Mouse (Mus musculus) E14TG2a.4 (cell line): ENCODE results near the gene Il2ra.
A peak's percentile ranks its signal among the peaks of the same experiment; 100 is the strongest.

ENCODE experiments used
- H3K27me3 ChIP-seq: 2 replicates; pipeline ENCODE4 v1.6.1; 2014; ENCODE audit warnings: low read length, control low read depth; ENCODE audit not compliant: insufficient read depth
- H3K36me3 ChIP-seq: 2 replicates; pipeline ENCODE4 v1.6.1; 2014; ENCODE audit warnings: low read length, control low read depth; ENCODE audit not compliant: insufficient read depth
- H3K4me1 ChIP-seq: replicated peaks from 2 replicates; pipeline ENCODE4 v1.6.1; 2014; ENCODE audit warnings: low read depth, low read length, control low read depth
- H3K4me3 ChIP-seq: replicated peaks from 2 replicates; pipeline ENCODE4 v1.5.1; 2014; ENCODE audit warnings: mild to moderate bottlenecking, low read length
- H3K9me3 ChIP-seq: 2 replicates; pipeline ENCODE4 v1.6.1; 2014; ENCODE audit warnings: low read length, control low read depth
- CTCF ChIP-seq: conservative IDR thresholded peaks from 2 replicates; pipeline ENCODE4 v1.5.1; 2014; ENCODE audit warnings: low read length
- NANOG ChIP-seq: IDR thresholded peaks from 2 replicates; pipeline ENCODE4 v1.6.1; 2014; ENCODE audit warnings: borderline replicate concordance, low read length, mixed read lengths
- POU5F1 ChIP-seq: IDR thresholded peaks from 2 replicates; pipeline ENCODE4 v1.6.1; 2014; ENCODE audit warnings: low read length, borderline replicate concordance

Gene Il2ra

DNA sequence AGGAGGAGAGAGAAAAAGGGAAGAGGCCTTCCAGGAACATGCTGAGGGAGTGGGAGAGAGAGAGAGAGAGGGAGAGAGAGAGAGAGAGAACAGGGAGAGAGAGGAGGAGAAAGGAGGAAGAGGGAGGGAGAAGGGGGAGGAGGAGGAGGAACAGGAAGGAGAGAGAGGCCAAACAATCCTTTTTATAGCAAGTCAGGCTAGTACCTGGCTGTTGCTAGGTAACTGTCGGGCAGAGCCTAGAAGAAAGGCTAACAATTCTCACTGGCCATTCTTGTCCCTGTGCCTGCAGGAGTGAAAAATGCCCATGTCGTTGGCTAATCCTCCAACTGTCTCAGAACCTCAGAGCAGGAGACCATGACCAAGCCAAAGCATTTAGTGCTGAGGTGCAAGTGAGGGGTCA lies 16.7 kb downstream of the Il2ra start:
- H3K27me3 ChIP-seq, result peaks cover 5% of the 10 kb centered on the region; the same call in 1 of the 2 replicates
- H3K4me1 ChIP-seq, result peaks cover 6% of the 10 kb centered on the region
- H3K36me3 ChIP-seq, result no peaks in the 10 kb centered on the region
- TF ChIP-seq POU5F1 (no peak), CTCF (no peak), NANOG (no peak)
- H3K4me3 ChIP-seq, result no peak overlapping the region
- no peaks in the 10 kb centered on the region for H3K9me3 ChIP-seq

DNA sequence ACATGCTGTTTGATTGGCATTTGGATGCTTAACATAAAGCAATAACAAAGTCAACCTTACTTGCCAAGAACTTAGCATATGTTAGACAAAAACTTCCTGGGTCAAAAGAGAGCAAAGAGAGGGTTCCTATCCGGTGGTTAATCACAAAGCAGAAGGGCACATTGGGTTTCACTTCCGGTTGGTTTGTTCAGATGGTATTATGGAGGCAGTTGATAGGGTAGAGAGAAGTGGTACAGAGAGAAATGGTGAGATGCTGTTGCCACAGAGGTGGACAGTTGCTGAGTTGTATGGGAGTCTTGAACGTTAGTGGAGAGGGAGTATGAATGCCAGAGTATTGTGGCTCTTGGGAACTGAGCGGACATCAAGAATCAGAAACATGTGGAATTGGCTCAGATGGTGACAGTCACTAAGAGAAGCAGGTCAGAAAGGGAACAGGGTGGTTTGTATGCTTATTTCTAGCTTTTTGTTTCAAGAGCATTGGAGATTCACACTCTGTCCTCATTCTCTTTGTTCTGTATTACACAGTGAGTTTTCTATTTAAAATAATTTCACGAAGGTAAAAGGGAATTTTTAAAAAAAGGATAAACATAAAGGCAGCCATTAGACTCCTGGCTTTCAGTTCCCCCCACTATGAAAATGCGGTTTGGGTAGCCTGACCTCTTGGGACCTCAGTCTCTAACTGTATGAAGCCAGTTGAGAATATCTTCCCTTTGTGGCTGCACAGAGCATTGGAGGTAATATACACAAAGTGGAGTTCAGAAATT lies 19.7 kb downstream of the Il2ra start:
- Histone ChIP-seq H3K4me3 (no peak overlapping the region), H3K27me3 (peaks cover 3% of the 10 kb centered on the region; the same call in 1 of the 2 replicates), H3K4me1 (peaks cover 11% of the 10 kb centered on the region), H3K9me3 (no peaks in the 10 kb centered on the region), H3K36me3 (no peaks in the 10 kb centered on the region)
- TF ChIP-seq POU5F1, result no peak
- no peak for TF ChIP-seq CTCF
- TF ChIP-seq NANOG, result no peak

- no peak overlapping the region for H3K4me3 ChIP-seq
- peaks cover 3% of the 10 kb centered on the region; the same call in 1 of the 2 replicates for H3K27me3 ChIP-seq
- peaks cover 11% of the 10 kb centered on the region for H3K4me1 ChIP-seq
- TF ChIP-seq NANOG (no peak), CTCF (no peak), POU5F1 (no peak)
- no peaks in the 10 kb centered on the region for H3K9me3 ChIP-seq
- H3K36me3 ChIP-seq, result no peaks in the 10 kb centered on the region
These were observed 20.3 kb downstream of the Il2ra start for GRCm38 (mm10) chr2:11662907-11663230.

DNA sequence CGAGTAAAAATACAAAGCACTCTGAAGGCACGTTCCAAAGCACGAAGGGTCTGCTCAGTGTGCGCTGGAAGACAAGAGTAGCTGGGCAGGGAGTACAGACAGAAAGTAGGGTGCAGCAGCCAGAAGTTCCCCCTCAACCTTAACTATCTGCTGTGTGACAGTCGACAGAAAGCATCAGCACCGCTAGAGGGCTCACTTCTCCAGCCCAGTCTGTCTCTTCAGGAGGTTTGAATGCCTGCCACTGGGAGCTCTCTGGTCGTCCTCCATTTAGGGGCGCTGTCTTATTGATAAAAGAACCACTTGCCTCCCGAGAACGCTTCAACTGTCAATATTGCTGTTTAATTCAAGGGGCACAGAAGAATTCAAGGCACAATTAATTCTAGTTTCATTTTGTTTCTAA lies 21.4 kb downstream of the Il2ra start:
- Histone ChIP-seq H3K4me3 (no peak overlapping the region), H3K27me3 (peaks cover 3% of the 10 kb centered on the region; the same call in 1 of the 2 replicates), H3K4me1 (peaks cover 11% of the 10 kb centered on the region), H3K36me3 (no peaks in the 10 kb centered on the region), H3K9me3 (no peaks in the 10 kb centered on the region)
- TF ChIP-seq CTCF, result peak; percentile 74
- TF ChIP-seq POU5F1, result no peak

GRCm38 (mm10) chr2:11664367-11664766 lies 21.8 kb downstream of the Il2ra start:
- no peak for TF ChIP-seq CTCF
- no peak for TF ChIP-seq NANOG
- no peak for TF ChIP-seq POU5F1
- H3K36me3 ChIP-seq, result no peaks in the 10 kb centered on the region
- no peak overlapping the region for H3K4me3 ChIP-seq
- peaks cover 2% of the 10 kb centered on the region; the same call in 1 of the 2 replicates for H3K27me3 ChIP-seq
- H3K4me1 ChIP-seq, result peaks cover 11% of the 10 kb centered on the region
- no peaks in the 10 kb centered on the region for H3K9me3 ChIP-seq

DNA sequence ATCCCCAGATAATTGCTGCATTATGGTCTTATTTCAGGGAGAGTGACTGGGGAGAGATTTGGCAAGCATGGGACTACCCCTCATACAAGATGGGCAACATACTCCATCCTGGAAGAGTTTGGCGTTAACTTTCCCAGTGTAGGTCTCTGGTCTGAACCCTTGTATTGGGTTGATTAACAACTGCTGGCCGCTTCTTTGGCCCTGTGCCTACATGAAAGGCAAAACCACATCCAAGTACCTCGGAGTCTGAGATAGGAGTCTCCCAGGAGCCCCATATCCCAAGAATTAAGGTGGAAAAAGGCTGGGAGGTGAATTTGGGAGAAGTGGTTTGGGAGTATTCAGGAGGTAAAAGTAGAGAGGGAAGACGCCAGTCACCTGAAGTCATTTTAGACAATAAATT lies 22.2 kb downstream of the Il2ra start:
- no peaks in the 10 kb centered on the region; the same call in 1 of the 2 replicates for H3K27me3 ChIP-seq
- TF ChIP-seq CTCF (no peak), NANOG (no peak), POU5F1 (no peak)
- H3K4me1 ChIP-seq, result peaks cover 11% of the 10 kb centered on the region
- no peaks in the 10 kb centered on the region for H3K9me3 ChIP-seq
- no peaks in the 10 kb centered on the region for H3K36me3 ChIP-seq
- no peak overlapping the region for H3K4me3 ChIP-seq

GRCm38 (mm10) chr2:11665326-11665725 lies 22.7 kb downstream of the Il2ra start:
- Histone ChIP-seq H3K4me1 (peaks cover 11% of the 10 kb centered on the region), H3K9me3 (no peaks in the 10 kb centered on the region), H3K36me3 (no peaks in the 10 kb centered on the region), H3K4me3 (no peak overlapping the region), H3K27me3 (no peaks in the 10 kb centered on the region; the same call in 1 of the 2 replicates)
- TF ChIP-seq POU5F1 (no peak), CTCF (no peak), NANOG (no peak)

GRCm38 (mm10) chr2:11672144-11672543 lies 29.5 kb downstream of the Il2ra start:
- Histone ChIP-seq H3K27me3 (peaks cover 11% of the 10 kb centered on the region; the same call in 1 of the 2 replicates), H3K36me3 (no peaks in the 10 kb centered on the region), H3K4me1 (no peaks in the 10 kb centered on the region), H3K4me3 (no peak overlapping the region), H3K9me3 (peaks cover 6% of the 10 kb centered on the region; the same call in 1 of the 2 replicates)
- TF ChIP-seq CTCF (peak; percentile 97), NANOG (no peak), POU5F1 (no peak)

DNA sequence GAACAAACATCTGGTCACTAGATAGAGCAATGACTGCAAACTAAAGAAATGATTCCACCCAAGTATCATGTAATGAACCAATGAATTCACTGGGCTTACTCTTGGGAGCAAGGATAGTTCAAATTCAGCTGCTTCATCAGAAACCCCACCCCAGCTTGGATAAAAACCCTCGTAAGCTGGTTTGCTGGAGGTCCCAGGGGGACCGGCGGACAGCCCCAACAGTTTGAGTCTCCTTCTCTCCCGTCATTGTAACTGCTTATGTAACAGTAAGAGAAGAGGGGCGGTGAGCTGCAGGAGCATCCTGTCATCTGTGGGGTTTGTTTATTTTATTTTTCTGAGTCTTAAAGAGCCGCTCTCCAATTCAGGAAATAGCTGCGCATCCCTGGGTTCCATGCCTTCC lies 37.0 kb downstream of the Il2ra start:
- Histone ChIP-seq H3K4me3 (no peak overlapping the region), H3K27me3 (peaks cover 24% of the 10 kb centered on the region), H3K4me1 (peaks cover 29% of the 10 kb centered on the region), H3K9me3 (no peaks in the 10 kb centered on the region), H3K36me3 (no peaks in the 10 kb centered on the region)
- TF ChIP-seq NANOG (no peak), POU5F1 (no peak)
